In genomic region chr1:121328193-121328555, GRCm38 (mm10) we compare ENCODE assay signal across 7 mouse cellular contexts. TPM values are rescaled to one million over a fixed set of nuclear protein-coding genes. Genes with fewer than 3 reads are reported as not detected.
DNase-seq lines count a peak whose midpoint lies in the region; ATAC-seq and TF ChIP-seq lines count a peak whose summit lies in the region.

No protein-coding gene starts in this region.

- no peaks in the 10 kb centered on the region for H3K27me3 ChIP-seq in testis, adult 2 months (ENCODE audit: control insufficient read depth, insufficient read depth, low read length)
- no peaks in the 10 kb centered on the region for H3K27me3 ChIP-seq in limb, embryonic 12.5 days
- H3K27me3 ChIP-seq in neural tube, embryonic 14.5 days (ENCODE audit: control insufficient read depth, insufficient read depth, low read length): no peaks in the 10 kb centered on the region

- H3K4me1 ChIP-seq in testis, adult 2 months (ENCODE audit: control insufficient read depth, insufficient read depth, low read length): no peaks in the 10 kb centered on the region; the same call in 1 of the 2 replicates
- peaks cover 19% of the 10 kb centered on the region for H3K4me1 ChIP-seq in limb, embryonic 12.5 days (replicated peaks)
- H3K4me1 ChIP-seq in neural tube, embryonic 14.5 days (ENCODE audit: control insufficient read depth, insufficient read depth, low read length): peaks cover 18% of the 10 kb centered on the region

- peak overlapping the region; percentile 86 for H3K4me3 ChIP-seq in testis, adult 2 months (ENCODE audit: control insufficient read depth, low read depth, low read length)
- peak overlapping the region; percentile 76 for H3K4me3 ChIP-seq in limb, embryonic 12.5 days (replicated peaks)
- peak overlapping the region; percentile 84 for H3K4me3 ChIP-seq in neural tube, embryonic 14.5 days (ENCODE audit: low read depth, low read length)

- peak overlapping the region; percentile 81 for H3K4me2 ChIP-seq in limb, embryonic 12.5 days
- peak overlapping the region; percentile 59 for H3K4me2 ChIP-seq in neural tube, embryonic 14.5 days (ENCODE audit: low read depth, low read length)

- H3K9ac ChIP-seq in limb, embryonic 12.5 days (replicated peaks): peak overlapping the region; percentile 75
- peak overlapping the region; percentile 85 for H3K9ac ChIP-seq in neural tube, embryonic 14.5 days (replicated peaks; ENCODE audit: low read depth, low read length)

- peak; percentile 46 for ATAC-seq in erythroblast, adult 5-6 weeks (replicated peaks; ENCODE audit: low FRiP score, poor library complexity, severe bottlenecking)
- peak; percentile 58 for ATAC-seq in limb, embryonic 12.5 days (ENCODE audit: insufficient number of reproducible peaks, insufficient read depth, low FRiP score, low TSS enrichment, low read depth)
- peak; percentile 70 for ATAC-seq in neural tube, embryonic 14.5 days (ENCODE audit: low read depth)

- no peak for DNase-seq in testis, postnatal 10 days (ENCODE audit: low spot score)
- no peak for DNase-seq in frontal cortex, postnatal 36 days (ENCODE audit: low spot score in 2 of 2)
- no peak for DNase-seq in right cerebral cortex, adult 18-20 months

- H3K27ac ChIP-seq in testis, adult 2 months (ENCODE audit: control insufficient read depth, insufficient read depth, low read depth, low read length): peak overlapping the region; percentile 76
- peak overlapping the region; percentile 90 for H3K27ac ChIP-seq in limb, embryonic 12.5 days
- H3K27ac ChIP-seq in neural tube, embryonic 14.5 days (ENCODE audit: low read depth, low read length): peak overlapping the region; percentile 85

- WGBS in limb, embryonic 12.5 days: 8% methylated on average over 7 of the region's 7 CpGs
- WGBS in neural tube, embryonic 14.5 days: 4% methylated on average over 7 of the region's 7 CpGs

- no peak for TF ChIP-seq POLR2A in testis, adult 2 months (IDR thresholded peaks at IDR 0.05; ENCODE audit: control insufficient read depth, low read depth, low read length)

- TF ChIP-seq CTCF in testis, adult 2 months (IDR thresholded peaks at IDR 0.05; ENCODE audit: control insufficient read depth, insufficient read depth, insufficient replicate concordance, low read depth, low read length): no peak

- H3K36me3 ChIP-seq in testis, adult 2 months (ENCODE audit: control insufficient read depth, insufficient read depth, low read length): no peaks in the 10 kb centered on the region
- H3K36me3 ChIP-seq in limb, embryonic 12.5 days: no peaks in the 10 kb centered on the region
- H3K36me3 ChIP-seq in neural tube, embryonic 14.5 days (ENCODE audit: control insufficient read depth, insufficient read depth, low read length): no peaks in the 10 kb centered on the region

- H3K9me3 ChIP-seq in limb, embryonic 12.5 days: no peaks in the 10 kb centered on the region
- H3K9me3 ChIP-seq in neural tube, embryonic 14.5 days (ENCODE audit: control insufficient read depth, low read length): no peaks in the 10 kb centered on the region

RNA-seq across cellular contexts. Expression of gene Insig2, which starts 4.2 kb away (rescaled TPM):
- polyA plus RNA-seq in testis, adult 2 months (2012; rRNA removed): 64.7 and 80.3 TPM in 2 replicates
- 6.3 TPM in 2 replicates for total RNA-seq in erythroblast, adult 5-6 weeks (2015; ENCODE audit: low replicate concordance)
- 2.9 and 13.6 TPM in 2 replicates for total RNA-seq in erythroblast, adult 5-6 weeks (2017; ENCODE audit: low replicate concordance)
- 18.8 and 22.3 TPM in 2 replicates for polyA plus RNA-seq in limb, embryonic 12.5 days (2016; fragmentation: Nextera tagmentation; extraction: Ambion mirVana)
- polyA plus RNA-seq in neural tube, embryonic 14.5 days (2014; fragmentation: Nextera tagmentation; extraction: Ambion mirVana): 26.4 and 28.2 TPM in 2 replicates
